Mouse (Mus musculus): ENCODE results near the gene Atp1b1. TPM values are rescaled to one million over a fixed set of nuclear protein-coding genes. Genes with fewer than 3 reads are reported as not detected.

Atp1b1 gene
- polyA plus RNA-seq, 1 experiment = 1,094 TPM

DNA sequence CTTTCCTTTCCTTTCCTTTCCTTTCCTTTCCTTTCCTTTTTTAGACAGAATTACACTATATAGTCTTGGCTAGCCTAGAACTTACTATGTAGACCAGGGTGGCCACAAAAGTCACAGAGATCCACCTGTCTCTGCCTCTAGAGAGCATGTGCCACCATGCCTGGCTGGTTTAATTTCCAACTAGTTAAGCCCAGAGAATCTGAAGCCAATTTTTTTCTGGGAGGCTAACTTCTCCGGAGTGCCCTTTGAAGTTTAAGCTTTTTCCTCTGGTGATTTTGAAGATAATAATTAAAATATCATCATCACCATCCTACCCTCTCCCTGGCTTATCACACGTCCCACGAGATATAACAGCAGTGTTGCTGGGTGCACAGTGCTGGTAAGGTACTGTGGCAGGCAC, 34.3 kb upstream of the Atp1b1 start:
- Histone ChIP-seq H3K27me3 (replicated peaks; ENCODE audit: control insufficient read depth, insufficient read depth, low read length) (no peaks in the 10 kb centered on the region), H3K4me1 (ENCODE audit: control insufficient read depth, insufficient read depth, low read length) (peaks cover 10% of the 10 kb centered on the region), H3K4me3 (ENCODE audit: insufficient read depth, low read depth, low read length) (no peak overlapping the region), H3K36me3 (ENCODE audit: control insufficient read depth, insufficient read depth, low read length) (no peaks in the 10 kb centered on the region), H3K27ac (ENCODE audit: insufficient read depth, low read depth, low read length) (no peak overlapping the region; the same call in 1 of the 2 replicates)
- TF ChIP-seq CTCF (conservative IDR thresholded peaks at IDR 0.05; ENCODE audit: insufficient read depth, insufficient read length, low read depth, low read length) (no peak), POLR2A (IDR thresholded peaks at IDR 0.05; ENCODE audit: low read depth, low read length) (no peak)
- peak; percentile 69 for DNase-seq
- WGBS = 56% methylated on average over 3 of the region's 3 CpGs

DNA sequence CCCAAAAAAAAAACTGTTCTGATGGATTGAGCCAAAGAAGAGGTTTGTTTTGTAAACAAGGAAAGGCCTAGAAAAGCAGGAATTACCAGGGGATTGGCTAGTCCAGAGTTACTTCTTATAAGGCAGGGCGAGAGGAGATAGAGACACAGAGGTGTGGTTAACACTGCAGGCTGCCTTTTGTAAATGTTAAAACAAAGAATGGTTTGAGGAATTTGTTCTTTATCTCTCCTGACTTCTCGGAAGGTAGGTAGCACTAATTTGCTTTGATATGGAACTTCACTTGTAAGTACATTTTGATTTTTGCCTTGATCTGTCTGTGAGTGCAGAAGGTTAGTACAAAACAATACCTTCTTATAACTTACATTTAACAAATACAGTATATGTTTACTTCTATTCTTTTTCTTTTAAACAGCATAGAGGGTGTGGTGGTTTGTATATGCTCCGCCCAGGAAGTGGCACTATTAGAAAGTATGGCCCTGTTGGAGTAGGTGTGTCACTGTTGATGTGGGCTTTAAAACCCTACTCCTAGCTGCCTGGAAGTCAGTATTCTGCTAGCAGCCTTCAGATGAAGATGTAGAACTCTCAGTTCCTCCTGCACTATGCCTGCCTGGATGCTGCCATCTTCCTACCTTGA, 31.9 kb upstream of the Atp1b1 start:
- DNase-seq = no peak
- H3K27ac ChIP-seq (ENCODE audit: insufficient read depth, low read depth, low read length) = no peak overlapping the region
- H3K4me1 ChIP-seq (ENCODE audit: control insufficient read depth, insufficient read depth, low read length) = peaks cover 10% of the 10 kb centered on the region
- no peaks in the 10 kb centered on the region for H3K36me3 ChIP-seq (ENCODE audit: control insufficient read depth, insufficient read depth, low read length)
- no peak overlapping the region for H3K4me3 ChIP-seq (ENCODE audit: insufficient read depth, low read depth, low read length)
- TF ChIP-seq POLR2A (IDR thresholded peaks at IDR 0.05; ENCODE audit: low read depth, low read length) (no peak), CTCF (conservative IDR thresholded peaks at IDR 0.05; ENCODE audit: insufficient read depth, insufficient read length, low read depth, low read length) (no peak)
- 90% methylated on average over 3 of the region's 3 CpGs for WGBS
- no peaks in the 10 kb centered on the region for H3K27me3 ChIP-seq (replicated peaks; ENCODE audit: control insufficient read depth, insufficient read depth, low read length)

DNA sequence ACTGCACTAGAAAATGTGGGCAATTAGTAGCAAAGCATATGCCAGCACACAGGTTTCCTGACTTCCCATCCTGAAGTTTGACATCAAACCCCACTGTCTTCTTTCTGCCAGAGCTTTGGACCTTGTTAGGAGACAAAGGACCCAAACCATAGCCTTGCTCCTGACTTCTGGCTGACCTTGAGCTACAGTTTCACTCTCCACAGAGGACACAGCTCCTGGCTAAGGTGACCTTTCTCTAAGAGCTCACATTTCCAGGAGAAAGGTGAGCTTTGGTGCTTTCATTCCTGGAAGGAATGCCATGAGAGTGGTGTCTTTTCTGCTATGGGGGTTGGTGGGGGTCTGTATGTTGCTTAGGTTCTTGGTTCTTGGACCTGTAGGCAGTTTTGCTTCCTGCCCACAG, 25.6 kb upstream of the Atp1b1 start:
- Histone ChIP-seq H3K36me3 (ENCODE audit: control insufficient read depth, insufficient read depth, low read length) (no peaks in the 10 kb centered on the region), H3K4me3 (ENCODE audit: insufficient read depth, low read depth, low read length) (no peak overlapping the region), H3K27ac (ENCODE audit: insufficient read depth, low read depth, low read length) (peak overlapping the region; percentile 78), H3K27me3 (replicated peaks; ENCODE audit: control insufficient read depth, insufficient read depth, low read length) (no peaks in the 10 kb centered on the region), H3K4me1 (ENCODE audit: control insufficient read depth, insufficient read depth, low read length) (peaks cover 14% of the 10 kb centered on the region; the same call in 1 of the 2 replicates)
- TF ChIP-seq CTCF (conservative IDR thresholded peaks at IDR 0.05; ENCODE audit: insufficient read depth, insufficient read length, low read depth, low read length) = no peak
- no peak for TF ChIP-seq POLR2A (IDR thresholded peaks at IDR 0.05; ENCODE audit: low read depth, low read length)
- DNase-seq = peak; percentile 27

DNA sequence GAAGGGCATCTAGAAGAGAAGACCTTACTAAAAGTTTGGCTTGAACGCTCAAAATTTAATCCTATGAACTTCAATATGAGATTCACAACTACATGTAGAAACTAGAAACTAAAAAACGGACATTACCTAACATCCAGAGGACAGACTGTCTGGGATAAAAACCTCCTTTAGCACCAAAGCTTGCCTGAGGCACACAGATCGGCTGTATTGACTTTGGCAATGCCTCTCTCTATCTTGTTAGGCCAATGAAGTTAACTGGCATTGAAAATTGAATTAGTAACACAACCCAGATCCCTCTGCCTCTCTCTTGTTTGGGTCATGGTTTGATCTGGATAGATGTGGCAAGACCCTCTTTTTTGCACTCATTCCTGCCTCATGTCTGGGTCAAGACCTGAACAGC, 24.7 kb upstream of the Atp1b1 start:
- TF ChIP-seq CTCF (conservative IDR thresholded peaks at IDR 0.05; ENCODE audit: insufficient read depth, insufficient read length, low read depth, low read length) (no peak), POLR2A (IDR thresholded peaks at IDR 0.05; ENCODE audit: low read depth, low read length) (no peak)
- no peak overlapping the region for H3K4me3 ChIP-seq (ENCODE audit: insufficient read depth, low read depth, low read length)
- WGBS = 76% methylated on average over 3 of the region's 3 CpGs
- DNase-seq = no peak
- peaks cover 14% of the 10 kb centered on the region; the same call in 1 of the 2 replicates for H3K4me1 ChIP-seq (ENCODE audit: control insufficient read depth, insufficient read depth, low read length)
- no peaks in the 10 kb centered on the region for H3K27me3 ChIP-seq (replicated peaks; ENCODE audit: control insufficient read depth, insufficient read depth, low read length)
- peak overlapping the region; percentile 63 for H3K27ac ChIP-seq (ENCODE audit: insufficient read depth, low read depth, low read length)
- no peaks in the 10 kb centered on the region for H3K36me3 ChIP-seq (ENCODE audit: control insufficient read depth, insufficient read depth, low read length)

DNA sequence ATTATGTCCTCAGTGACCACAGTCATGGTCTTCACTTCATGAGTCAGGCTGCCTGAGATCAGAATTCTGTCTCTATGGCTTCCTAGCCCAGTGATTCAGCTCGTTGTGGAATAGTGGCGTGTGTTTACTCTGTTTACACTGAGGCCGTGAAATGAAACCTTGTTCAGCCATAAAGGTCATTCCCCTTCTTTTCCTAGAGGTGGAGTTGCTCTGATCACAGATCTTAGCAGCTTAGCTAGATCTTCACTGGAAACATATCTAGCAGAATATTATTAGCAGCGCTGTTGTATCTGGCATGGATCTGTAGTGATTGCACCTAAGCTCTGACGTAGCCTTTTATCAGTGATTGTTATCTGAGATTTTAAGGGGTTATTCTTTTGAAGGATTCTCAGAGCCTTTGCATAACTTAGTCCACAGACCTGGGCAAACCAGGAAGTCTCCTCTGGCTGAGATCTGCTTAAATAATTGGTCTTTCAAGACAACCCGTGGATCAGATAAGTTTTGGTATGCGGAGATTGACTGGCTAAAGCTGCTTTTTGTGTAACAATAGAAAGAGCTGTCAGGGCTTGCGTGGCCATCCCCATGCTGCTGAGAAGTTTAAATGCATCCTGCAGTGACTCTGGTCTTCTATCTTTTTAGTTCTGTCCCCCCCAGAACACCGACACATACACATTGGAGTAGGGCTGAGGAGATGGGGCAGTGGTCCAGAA, 23.6 kb upstream of the Atp1b1 start:
- no peak for DNase-seq
- Histone ChIP-seq H3K36me3 (ENCODE audit: control insufficient read depth, insufficient read depth, low read length) (no peaks in the 10 kb centered on the region), H3K27me3 (replicated peaks; ENCODE audit: control insufficient read depth, insufficient read depth, low read length) (no peaks in the 10 kb centered on the region), H3K4me1 (ENCODE audit: control insufficient read depth, insufficient read depth, low read length) (peaks cover 14% of the 10 kb centered on the region; the same call in 1 of the 2 replicates), H3K4me3 (ENCODE audit: insufficient read depth, low read depth, low read length) (no peak overlapping the region), H3K27ac (ENCODE audit: insufficient read depth, low read depth, low read length) (no peak overlapping the region; the same call in 1 of the 2 replicates)
- TF ChIP-seq CTCF (conservative IDR thresholded peaks at IDR 0.05; ENCODE audit: insufficient read depth, insufficient read length, low read depth, low read length) (no peak), POLR2A (IDR thresholded peaks at IDR 0.05; ENCODE audit: low read depth, low read length) (no peak)
- WGBS = 54% methylated on average over 9 of the region's 9 CpGs

DNA sequence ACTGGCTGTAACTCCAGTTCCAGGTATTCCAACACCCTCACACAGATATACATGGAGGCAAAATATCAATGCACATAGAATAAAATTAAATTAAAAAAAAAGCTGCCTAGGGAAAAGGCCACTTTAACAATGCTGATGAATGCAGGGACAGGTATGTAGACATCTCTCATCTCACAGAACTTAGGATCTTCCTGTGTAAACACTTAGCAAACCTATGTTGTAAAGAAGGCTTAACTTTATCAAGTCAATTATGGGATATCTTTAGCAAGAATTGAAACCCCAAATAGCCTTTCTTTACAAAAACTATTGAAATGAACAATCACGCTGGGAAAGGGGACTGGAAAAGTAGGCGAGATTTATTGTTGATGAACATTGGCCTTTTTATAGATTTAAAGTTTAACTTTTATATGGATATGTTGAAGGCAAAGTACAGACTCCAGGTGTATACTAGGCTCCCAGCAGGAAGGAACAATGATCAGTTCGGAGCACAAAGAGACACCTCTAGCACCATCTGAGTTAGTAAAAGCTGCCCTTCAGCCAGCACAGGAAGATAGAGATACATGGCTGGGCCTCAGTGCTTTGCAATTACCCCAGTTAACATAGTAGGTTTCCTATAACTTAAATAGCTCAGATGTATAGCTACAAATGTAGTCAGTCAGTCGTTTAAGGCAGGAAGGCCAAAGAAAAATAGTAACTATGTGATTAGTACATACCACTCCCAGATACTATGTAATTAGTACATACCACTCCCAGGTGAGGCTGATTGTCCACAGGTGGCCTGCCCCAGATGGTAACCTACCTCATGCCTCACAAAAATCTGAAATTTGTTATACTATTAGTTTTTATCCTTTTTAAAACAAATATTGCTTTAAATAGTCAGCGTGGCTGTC, 22.8 kb upstream of the Atp1b1 start:
- no peak for DNase-seq
- Histone ChIP-seq H3K4me3 (ENCODE audit: insufficient read depth, low read depth, low read length) (no peak overlapping the region), H3K27me3 (replicated peaks; ENCODE audit: control insufficient read depth, insufficient read depth, low read length) (no peaks in the 10 kb centered on the region), H3K36me3 (ENCODE audit: control insufficient read depth, insufficient read depth, low read length) (no peaks in the 10 kb centered on the region), H3K27ac (ENCODE audit: insufficient read depth, low read depth, low read length) (no peak overlapping the region; the same call in 1 of the 2 replicates), H3K4me1 (ENCODE audit: control insufficient read depth, insufficient read depth, low read length) (peaks cover 14% of the 10 kb centered on the region; the same call in 1 of the 2 replicates)
- 74% methylated on average over 5 of the region's 5 CpGs for WGBS
- TF ChIP-seq POLR2A (IDR thresholded peaks at IDR 0.05; ENCODE audit: low read depth, low read length) = no peak

DNA sequence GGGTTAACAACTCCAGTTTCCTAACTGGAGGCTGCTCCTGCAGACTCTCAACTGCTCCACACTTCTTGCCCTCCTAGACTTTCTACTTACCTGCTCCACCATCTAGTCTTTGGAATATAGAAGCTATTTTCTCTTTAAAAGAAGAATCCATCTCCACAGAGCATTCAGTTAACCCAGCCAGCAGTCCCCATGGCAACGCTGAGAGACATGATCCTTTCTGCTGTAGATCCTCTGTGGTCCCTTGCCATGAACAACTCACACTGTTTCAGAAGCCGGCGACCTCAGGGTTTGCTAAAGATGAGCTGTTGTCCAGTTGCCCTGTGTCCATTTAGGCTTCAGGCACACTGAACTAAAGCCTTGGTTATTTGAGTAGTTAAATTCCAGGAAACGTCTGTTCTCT, 17.7 kb upstream of the Atp1b1 start:
- Histone ChIP-seq H3K36me3 (ENCODE audit: control insufficient read depth, insufficient read depth, low read length) (no peaks in the 10 kb centered on the region), H3K4me3 (ENCODE audit: insufficient read depth, low read depth, low read length) (no peak overlapping the region), H3K4me1 (ENCODE audit: control insufficient read depth, insufficient read depth, low read length) (peaks cover 3% of the 10 kb centered on the region; the same call in 1 of the 2 replicates), H3K27ac (ENCODE audit: insufficient read depth, low read depth, low read length) (no peak overlapping the region), H3K27me3 (replicated peaks; ENCODE audit: control insufficient read depth, insufficient read depth, low read length) (no peaks in the 10 kb centered on the region)
- no peak for TF ChIP-seq POLR2A (IDR thresholded peaks at IDR 0.05; ENCODE audit: low read depth, low read length)
- TF ChIP-seq CTCF (conservative IDR thresholded peaks at IDR 0.05; ENCODE audit: insufficient read depth, insufficient read length, low read depth, low read length) = no peak
- 77% methylated on average over 4 of the region's 4 CpGs for WGBS
- no peak for DNase-seq

Data from kidney, adult 2 months (tissue).